Mouse (Mus musculus) thymus, adult 18-20 months (tissue): Measurements from ENCODE around the gene Gfi1b.

ENCODE experiments used
- DNase-seq, 2 experiments: peaks; one replicate each; pipeline ENCODE4 v3.0.0; 2022; ENCODE audit warnings: mixed read lengths in 2 of 2

Gene Gfi1b

GRCm38 (mm10) chr2:28597733-28598547, 23.8 kb downstream of the Gfi1b start:
- no peak for DNase-seq

GRCm38 (mm10) chr2:28596998-28597397, 24.8 kb downstream of the Gfi1b start:
- no peak for DNase-seq

GRCm38 (mm10) chr2:28596021-28596420, 25.8 kb downstream of the Gfi1b start:
- no peak for DNase-seq

- DNase-seq: peak; percentile 26 to 39
Observed at GRCm38 (mm10) chr2:28592809-28593208, 29.0 kb downstream of the Gfi1b start.

GRCm38 (mm10) chr2:28591479-28591878, 30.3 kb downstream of the Gfi1b start:
- no peak for DNase-seq

- no peak for DNase-seq
Observed at GRCm38 (mm10) chr2:28588574-28588973, 33.2 kb downstream of the Gfi1b start.

GRCm38 (mm10) chr2:28585730-28586129, 36.1 kb downstream of the Gfi1b start:
- no peak for DNase-seq

- peak; percentile 49 to 58 for DNase-seq
Observed at GRCm38 (mm10) chr2:28585043-28585571, 36.7 kb downstream of the Gfi1b start.

- DNase-seq: no peak
Observed at GRCm38 (mm10) chr2:28583651-28584050, 38.1 kb downstream of the Gfi1b start, which contains the start of gene Gtf3c5. Gene Gtf3c5 (minus strand): TSS chr2:28583751.

GRCm38 (mm10) chr2:28582647-28583353, 39.0 kb downstream of the Gfi1b start:
- peak; percentile 66 to 77 for DNase-seq

GRCm38 (mm10) chr2:28578003-28578402, 43.8 kb downstream of the Gfi1b start:
- DNase-seq: no peak

- no peak for DNase-seq
Observed at GRCm38 (mm10) chr2:28576815-28577214, 45.0 kb downstream of the Gfi1b start.

- no peak for DNase-seq
Observed at GRCm38 (mm10) chr2:28575341-28575740, 46.4 kb downstream of the Gfi1b start.

GRCm38 (mm10) chr2:28569903-28570302, 51.9 kb downstream of the Gfi1b start:
- no peak for DNase-seq

GRCm38 (mm10) chr2:28566545-28566944, 55.2 kb downstream of the Gfi1b start:
- DNase-seq: no peak

GRCm38 (mm10) chr2:28564380-28564779, 57.4 kb downstream of the Gfi1b start:
- DNase-seq: no peak

- DNase-seq: no peak
Observed at GRCm38 (mm10) chr2:28563830-28564229, 58.0 kb downstream of the Gfi1b start.

GRCm38 (mm10) chr2:28563303-28563702, 58.5 kb downstream of the Gfi1b start, which contains the start of gene Cel:
Gene Cel (minus strand): TSS chr2:28563403.
- DNase-seq: no peak
